ENCODE assay signal across 7 mouse cellular contexts in the genomic region with DNA sequence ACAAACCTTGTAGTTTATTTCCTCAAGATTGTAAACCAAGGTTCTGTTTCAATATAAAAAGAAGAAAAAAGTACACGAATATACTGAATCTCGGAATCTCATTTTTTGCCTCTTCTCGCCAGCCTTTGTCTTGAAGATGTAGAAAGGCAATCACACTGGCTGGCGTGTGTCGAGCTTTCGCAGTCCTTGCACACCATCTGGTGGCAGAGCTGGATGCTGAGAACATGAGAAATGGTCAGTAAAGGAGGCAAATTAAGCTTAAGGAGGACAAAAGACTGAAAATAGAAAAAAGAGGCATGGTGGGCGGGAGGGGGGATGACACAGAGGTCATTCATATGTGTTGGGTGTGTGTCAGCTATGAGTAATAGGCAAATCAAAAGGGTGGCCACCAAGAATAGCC. TPM values are rescaled to one million over a fixed set of nuclear protein-coding genes. Genes with fewer than 3 reads are reported as not detected.
DNase-seq lines count a peak whose midpoint lies in the region; ATAC-seq and TF ChIP-seq lines count a peak whose summit lies in the region.

No protein-coding gene starts in this region.

- no peaks in the 10 kb centered on the region for H3K36me3 ChIP-seq in midbrain, embryonic 14.5 days (ENCODE audit: control insufficient read depth, insufficient read depth, low read length)
- no peaks in the 10 kb centered on the region for H3K36me3 ChIP-seq in stomach, postnatal 0 days (ENCODE audit: control insufficient read depth, insufficient read depth, low read length)

- TF ChIP-seq CTCF in stomach, postnatal 0 days (IDR thresholded peaks at IDR 0.05; ENCODE audit: low read depth): peak; percentile 88

- no peak for TF ChIP-seq EP300 in stomach, postnatal 0 days (optimal IDR thresholded peaks at IDR 0.05)

- DNase-seq in CD4-positive helper T cell, adult 2 months (ENCODE audit: low read depth, low spot score): peak; percentile 21
- peak; percentile 68 for DNase-seq in adipocyte (ENCODE audit: low spot score)
- DNase-seq in embryo, embryonic 9.5 days (ENCODE audit: extremely low spot score): peak; percentile 42
- DNase-seq in heart, postnatal 36 days: peak; percentile 31 to 51
- DNase-seq in layer of hippocampus, postnatal 10 days (ENCODE audit: low spot score in 2 of 2): peak; percentile 73 to 79
- DNase-seq in midbrain, embryonic 14.5 days: peak; percentile 92
- DNase-seq in stomach, postnatal 0 days (ENCODE audit: low spot score): peak; percentile 66

- H3K9ac ChIP-seq in midbrain, embryonic 14.5 days (replicated peaks; ENCODE audit: low read length): no peak overlapping the region
- H3K9ac ChIP-seq in stomach, postnatal 0 days (ENCODE audit: low read length): no peak overlapping the region

- no peak overlapping the region for H3K4me3 ChIP-seq in midbrain, embryonic 14.5 days (replicated peaks; ENCODE audit: low read depth, low read length)
- no peak overlapping the region for H3K4me3 ChIP-seq in stomach, postnatal 0 days (ENCODE audit: low read depth, low read length)

- H3K9me3 ChIP-seq in midbrain, embryonic 14.5 days (ENCODE audit: control insufficient read depth, low read length): no peaks in the 10 kb centered on the region
- H3K9me3 ChIP-seq in stomach, postnatal 0 days (ENCODE audit: control insufficient read depth, low read length): no peaks in the 10 kb centered on the region

- no peak overlapping the region for H3K27ac ChIP-seq in midbrain, embryonic 14.5 days (replicated peaks; ENCODE audit: low read depth, low read length)
- H3K27ac ChIP-seq in stomach, postnatal 0 days (replicated peaks): no peak overlapping the region

- intact Hi-C loops in heart, postnatal 36 days (cut with DNase I): loop anchor here (1.0 kb wide), 1 partner anchor 916 kb away; no protein-coding TSS in a partner anchor

- 40% methylated on average over 7 of the region's 7 CpGs for WGBS in midbrain, embryonic 14.5 days
- WGBS in stomach, postnatal 0 days: 71% methylated on average over 7 of the region's 7 CpGs

- no peaks in the 10 kb centered on the region for H3K27me3 ChIP-seq in midbrain, embryonic 14.5 days (ENCODE audit: control insufficient read depth, insufficient read depth, low read length)
- H3K27me3 ChIP-seq in stomach, postnatal 0 days (ENCODE audit: control insufficient read depth, insufficient read depth, low read length): no peaks in the 10 kb centered on the region

- ATAC-seq in midbrain, embryonic 14.5 days (ENCODE audit: low FRiP score, low TSS enrichment): peak; percentile 82
- ATAC-seq in stomach, postnatal 0 days (ENCODE audit: low FRiP score, low TSS enrichment): no peak

- 0 out of 2 replicates have a peak, but pooled peaks cover 3% of the 10 kb centered on the region for H3K4me1 ChIP-seq in midbrain, embryonic 14.5 days (ENCODE audit: control insufficient read depth, insufficient read depth, low read length)
- no peaks in the 10 kb centered on the region for H3K4me1 ChIP-seq in stomach, postnatal 0 days (replicated peaks; ENCODE audit: control insufficient read depth, insufficient read depth)

- no peak overlapping the region; the same call in 1 of the 2 replicates for H3K4me2 ChIP-seq in midbrain, embryonic 14.5 days (ENCODE audit: low read length)
- no peak overlapping the region for H3K4me2 ChIP-seq in stomach, postnatal 0 days (replicated peaks; ENCODE audit: low read depth)

RNA-seq across cellular contexts. Expression of a gene that starts 31.6 kb away (rescaled TPM):
- total RNA-seq in heart, postnatal 36 days (2021): under 1 TPM; 0.16 to 0.36 TPM
- 1 to 10 TPM; 1.7 to 2.1 TPM for total RNA-seq in layer of hippocampus, postnatal 10 days (2021)
- 0.38 TPM in 1 of 2 replicates, not detected in the other for polyA plus RNA-seq in midbrain, embryonic 14.5 days (2014; fragmentation: Nextera tagmentation; extraction: Ambion mirVana)
- polyA plus RNA-seq in stomach, postnatal 0 days (2015; fragmentation: Nextera tagmentation; extraction: Ambion mirVana): 0.94 and 1.4 TPM in 2 replicates

Comparison
In these comparisons a context has a peak if more than half of its experiments do, and no peak if none do; other contexts are left out.
1. DNase-seq: peak in every context shown above with its lines; median percentile 92 in midbrain, embryonic 14.5 days; 76 in layer of hippocampus, postnatal 10 days; 68 in adipocyte; 66 in stomach, postnatal 0 days; 42 in embryo, embryonic 9.5 days; 41 in heart, postnatal 36 days; 21 in CD4-positive helper T cell, adult 2 months.